Mouse (Mus musculus) limb, embryonic 14.5 days (tissue): Measurements from ENCODE around the gene Zic4. TPM values are rescaled to one million over a fixed set of nuclear protein-coding genes. Genes with fewer than 3 reads are reported as not detected.
A peak's percentile ranks its signal among the peaks of the same experiment; 100 is the strongest.

ENCODE experiments used
- ATAC-seq: fragments of 200-750 bp; cut with Nextera tagmentation; 2 replicates; pipeline ENCODE4 v1.8.0; 2017; ENCODE audit warnings: low read depth, moderate number of reproducible peaks, moderate TSS enrichment; ENCODE audit not compliant: low FRiP score
- DNase-seq: peaks from one replicate; pipeline ENCODE4 v3.0.0-alpha.2; 2015; ENCODE audit warnings: low spot score
- H3K27ac ChIP-seq: fragments of 300-500 bp; sonication (generic); replicated peaks from 2 replicates; pipeline ENCODE4 v1.5.1; 2014; ENCODE audit warnings: low read depth, mild to moderate bottlenecking, low read length, moderate library complexity, mixed read lengths
- H3K27me3 ChIP-seq: fragments of 300-500 bp; sonication (generic); 2 replicates; pipeline ENCODE4 v1.6.1; 2014; ENCODE audit warnings: low read length, mixed read lengths; ENCODE audit not compliant: control insufficient read depth, insufficient read depth
- H3K36me3 ChIP-seq: fragments of 300-500 bp; sonication (generic); 2 replicates; pipeline ENCODE4 v1.6.1; 2014; ENCODE audit warnings: mild to moderate bottlenecking, low read length, moderate library complexity, mixed read lengths; ENCODE audit not compliant: control insufficient read depth, insufficient read depth
- H3K4me1 ChIP-seq: fragments of 300-500 bp; sonication (generic); 2 replicates; pipeline ENCODE4 v1.6.1; 2014; ENCODE audit warnings: antibody characterized with exemption, low read length, mixed read lengths; ENCODE audit not compliant: control insufficient read depth, insufficient read depth
- H3K4me2 ChIP-seq: fragments of 300-500 bp; sonication (generic); replicated peaks from 2 replicates; pipeline ENCODE4 v1.6.1; 2014; ENCODE audit warnings: low read depth, mild to moderate bottlenecking, low read length, moderate library complexity; ENCODE audit not compliant: severe bottlenecking
- H3K4me3 ChIP-seq: fragments of 300-500 bp; sonication (generic); replicated peaks from 2 replicates; pipeline ENCODE4 v1.5.1; 2014; ENCODE audit warnings: low read length
- H3K9ac ChIP-seq: fragments of 300-500 bp; sonication (generic); 2 replicates; pipeline ENCODE4 v1.6.1; 2014; ENCODE audit warnings: mild to moderate bottlenecking, low read depth, low read length, moderate library complexity; ENCODE audit not compliant: severe bottlenecking
- H3K9me3 ChIP-seq: fragments of 300-500 bp; sonication (generic); 2 replicates; pipeline ENCODE4 v1.6.1; 2016; ENCODE audit warnings: low read length; ENCODE audit not compliant: control insufficient read depth
- POLR2A ChIP-seq: fragments of 200-500 bp; IDR thresholded peaks from 2 replicates; pipeline ENCODE4 v1.8.0; 2012; ENCODE audit warnings: inconsistent platforms, mild to moderate bottlenecking, moderate library complexity, borderline replicate concordance; ENCODE audit not compliant: insufficient read depth, insufficient read length; ENCODE audit errors: extremely low read depth
- WGBS: fragments of 180-500 bp; shearing (Covaris S2); extraction: QIAGEN DNeasy Blood & Tissue Kit; methylation state at CpG from one replicate; pipeline ENCODE4 v1.1.7; 2014; 5-methylcytosine and 5-hydroxymethylcytosine counted together
- polyA plus RNA-seq, 2 experiments: library from polyadenylated mRNA; depleted of rRNA in 1 of 2; stranded (reverse) in 1 of 2; unstranded in 1 of 2; fragments of >200 nt; fragmentation: Nextera tagmentation in 1 of 2; extraction: Ambion mirVana in 1 of 2; gene quantifications; 2 replicates each; pipeline versions ENCODE4 v1.2.1 to v1.2.3; 2012 to 2014

Zic4 gene
- polyA plus RNA-seq, 2 experiments = 0.39 to 0.69 TPM

- WGBS = 0% methylated on average over 6 of the region's 7 CpGs
- H3K9me3 ChIP-seq = no peaks in the 10 kb centered on the region
- H3K27ac ChIP-seq = no peak overlapping the region
- no peaks in the 10 kb centered on the region for H3K36me3 ChIP-seq
- peak overlapping the region; percentile 32 for H3K4me2 ChIP-seq
- H3K4me1 ChIP-seq = no peaks in the 10 kb centered on the region
- peak overlapping the region; percentile 23 for H3K4me3 ChIP-seq
- no peak overlapping the region for H3K9ac ChIP-seq
- DNase-seq (no peak), ATAC-seq (peak; percentile 1; the same call in 1 of the 2 replicates)
- peaks cover 90% of the 10 kb centered on the region for H3K27me3 ChIP-seq
- no peak for TF ChIP-seq POLR2A
These were observed 7.0 kb upstream of the Zic4 start for GRCm38 (mm10) chr9:91355270-91355589.

GRCm38 (mm10) chr9:91355629-91356352, 6.4 kb upstream of the Zic4 start:
- H3K4me1 ChIP-seq = no peaks in the 10 kb centered on the region
- DNase-seq = no peak
- H3K4me2 ChIP-seq = peak overlapping the region; percentile 32
- H3K27ac ChIP-seq = no peak overlapping the region
- H3K4me3 ChIP-seq = peak overlapping the region; percentile 23
- TF ChIP-seq POLR2A = no peak
- 1% methylated on average over 33 of the region's 35 CpGs for WGBS
- H3K9ac ChIP-seq = no peak overlapping the region
- peak; percentile 60 for ATAC-seq
- peaks cover 90% of the 10 kb centered on the region for H3K27me3 ChIP-seq
- H3K9me3 ChIP-seq = no peaks in the 10 kb centered on the region
- no peaks in the 10 kb centered on the region for H3K36me3 ChIP-seq

GRCm38 (mm10) chr9:91356353-91356740, 5.9 kb upstream of the Zic4 start:
- Histone ChIP-seq H3K27ac (no peak overlapping the region), H3K4me1 (no peaks in the 10 kb centered on the region), H3K27me3 (peaks cover 89% of the 10 kb centered on the region), H3K4me3 (no peak overlapping the region), H3K36me3 (no peaks in the 10 kb centered on the region), H3K4me2 (no peak overlapping the region), H3K9ac (no peak overlapping the region), H3K9me3 (no peaks in the 10 kb centered on the region)
- no peak for TF ChIP-seq POLR2A
- no peak for ATAC-seq
- 8% methylated on average over 4 of the region's 4 CpGs for WGBS
- no peak for DNase-seq

- H3K4me1 ChIP-seq = peaks cover under 1% of the 10 kb centered on the region; the same call in 1 of the 2 replicates
- DNase-seq (no peak), ATAC-seq (no peak)
- no peak overlapping the region for H3K27ac ChIP-seq
- no peak overlapping the region for H3K4me3 ChIP-seq
- H3K27me3 ChIP-seq = peaks cover 89% of the 10 kb centered on the region
- H3K4me2 ChIP-seq = no peak overlapping the region
- no peaks in the 10 kb centered on the region for H3K36me3 ChIP-seq
- no peaks in the 10 kb centered on the region for H3K9me3 ChIP-seq
- no peak for TF ChIP-seq POLR2A
- 7% methylated on average over 3 of the region's 3 CpGs for WGBS
- no peak overlapping the region for H3K9ac ChIP-seq
These were observed 4.9 kb upstream of the Zic4 start for GRCm38 (mm10) chr9:91357321-91357720.

GRCm38 (mm10) chr9:91358851-91359687, 3.1 kb upstream of the Zic4 start:
- peaks cover 3% of the 10 kb centered on the region; the same call in 1 of the 2 replicates for H3K4me1 ChIP-seq
- no peak overlapping the region for H3K4me2 ChIP-seq
- no peaks in the 10 kb centered on the region for H3K9me3 ChIP-seq
- ATAC-seq (no peak), DNase-seq (no peak)
- no peak for TF ChIP-seq POLR2A
- no peak overlapping the region for H3K4me3 ChIP-seq
- no peak overlapping the region for H3K27ac ChIP-seq
- no peaks in the 10 kb centered on the region for H3K36me3 ChIP-seq
- H3K27me3 ChIP-seq = peaks cover 89% of the 10 kb centered on the region
- H3K9ac ChIP-seq = no peak overlapping the region
- WGBS = 10% methylated on average over 10 of the region's 10 CpGs
